Mouse (Mus musculus) cerebellum, adult 2 months (tissue): Measurements from ENCODE around the gene Slc6a17.
A peak's percentile ranks its signal among the peaks of the same experiment; 100 is the strongest.

Source experiments
- CTCF ChIP-seq: fragments of 200-500 bp; IDR thresholded peaks from 2 replicates; pipeline ENCODE4 v1.5.1; 2011; ENCODE audit warnings: low read depth, mild to moderate bottlenecking, control low read depth, low read length, moderate library complexity, borderline replicate concordance; ENCODE audit not compliant: insufficient read depth
- POLR2A ChIP-seq: fragments of 200-500 bp; IDR thresholded peaks from 2 replicates; pipeline ENCODE4 v1.6.1; 2011; ENCODE audit warnings: low read length, control low read depth, borderline replicate concordance; ENCODE audit not compliant: insufficient read depth

DNA sequence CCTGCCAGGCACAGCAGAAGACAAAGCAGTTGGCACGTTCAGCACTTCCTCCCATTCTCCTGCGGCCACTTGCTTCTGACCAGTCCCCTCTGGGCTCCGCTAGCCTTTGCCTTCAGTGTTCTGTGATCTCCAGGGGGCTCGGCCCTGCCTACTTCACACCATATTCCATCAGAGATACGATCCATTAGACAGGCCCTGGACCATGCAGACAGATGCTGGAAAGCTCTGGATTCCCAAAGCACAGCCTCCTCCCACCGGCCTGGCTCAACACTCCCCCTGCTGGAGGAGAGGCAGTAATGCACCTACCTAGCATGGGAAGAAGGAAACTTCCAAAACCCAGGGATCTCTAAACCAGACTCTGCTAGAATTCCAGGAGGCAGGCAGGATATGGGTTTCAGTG lies 45.6 kb downstream of the Slc6a17 start:
- peak; percentile 93 for TF ChIP-seq CTCF
- no peak for TF ChIP-seq POLR2A
